Mouse (Mus musculus) heart, embryonic 10.5 days (tissue): ENCODE measurements around the gene Rps11. TPM values are rescaled to one million over a fixed set of nuclear protein-coding genes. Genes with fewer than 3 reads are reported as not detected.

ENCODE experiments used
- DNase-seq: peaks from one replicate; pipeline ENCODE4 v3.0.0-alpha.2; 2017; ENCODE audit warnings: low spot score
- H3K27ac ChIP-seq: fragments of 300-500 bp; sonication (generic); 2 replicates; pipeline ENCODE4 v1.5.1; 2016; ENCODE audit warnings: mild to moderate bottlenecking
- H3K27me3 ChIP-seq: fragments of 300-500 bp; sonication (generic); 2 replicates; pipeline ENCODE4 v1.6.1; 2016; ENCODE audit warnings: mild to moderate bottlenecking; ENCODE audit not compliant: poor library complexity, insufficient read depth, severe bottlenecking
- H3K36me3 ChIP-seq: fragments of 300-500 bp; sonication (generic); 2 replicates; pipeline ENCODE4 v1.6.1; 2016; ENCODE audit warnings: mild to moderate bottlenecking, moderate library complexity
- H3K4me1 ChIP-seq: fragments of 300-500 bp; sonication (generic); 2 replicates; pipeline ENCODE4 v1.6.1; 2016; ENCODE audit warnings: mild to moderate bottlenecking
- H3K4me3 ChIP-seq: fragments of 300-500 bp; sonication (generic); 2 replicates; pipeline ENCODE4 v1.5.1; 2016; ENCODE audit warnings: mild to moderate bottlenecking, moderate library complexity
- H3K9me3 ChIP-seq: fragments of 300-500 bp; sonication (generic); 2 replicates; pipeline ENCODE4 v1.6.1; 2016; ENCODE audit warnings: mild to moderate bottlenecking, moderate library complexity
- WGBS: fragments of 180-500 bp; shearing (Covaris S2); methylation state at CpG from one replicate; pipeline ENCODE4 v1.1.7; 2016; 5-methylcytosine and 5-hydroxymethylcytosine counted together
- microRNA counts: library from miRNA; unstranded; fragments of <30 nt; microRNA quantifications from one replicate; lab custom pipeline; 2017
- microRNA-seq: library from miRNA; unstranded; fragments of <30 nt; microRNA quantifications from one replicate; pipeline ENCODE4, GENCODE M21; 2017
- polyA plus RNA-seq: library from polyadenylated mRNA; unstranded; fragments of >200 nt; fragmentation: Nextera tagmentation; extraction: Ambion mirVana; gene quantifications from 2 replicates; pipeline ENCODE4 v1.2.1, GENCODE M21; 2016

The Rps11 gene
- polyA plus RNA-seq, 1 experiment from 2014 or later: 1,534 TPM

GRCm38 (mm10) chr7:45078513-45078912, 45.7 kb downstream of the Rps11 start:
- H3K4me1 ChIP-seq: peaks cover 36% of the 10 kb centered on the region
- no peaks in the 10 kb centered on the region for H3K27me3 ChIP-seq
- DNase-seq: peak; percentile 89
- H3K9me3 ChIP-seq: no peaks in the 10 kb centered on the region
- no peak overlapping the region for H3K4me3 ChIP-seq
- peaks cover 62% of the 10 kb centered on the region for H3K36me3 ChIP-seq
- 27% methylated on average over 9 of the region's 9 CpGs for whole genome bisulfite sequencing
- H3K27ac ChIP-seq: no peak overlapping the region

GRCm38 (mm10) chr7:45077829-45078228, 46.4 kb downstream of the Rps11 start:
- Histone ChIP-seq H3K27ac (no peak overlapping the region), H3K27me3 (no peaks in the 10 kb centered on the region), H3K4me3 (no peak overlapping the region), H3K9me3 (no peaks in the 10 kb centered on the region), H3K4me1 (peaks cover 34% of the 10 kb centered on the region), H3K36me3 (peaks cover 58% of the 10 kb centered on the region)
- DNase-seq: no peak
- WGBS: 92% methylated on average over 2 of the region's 2 CpGs

GRCm38 (mm10) chr7:45077322-45077721, 46.9 kb downstream of the Rps11 start:
- Histone ChIP-seq H3K36me3 (peaks cover 52% of the 10 kb centered on the region), H3K9me3 (no peaks in the 10 kb centered on the region), H3K27ac (no peak overlapping the region; the same call in 1 of the 2 replicates), H3K4me3 (no peak overlapping the region), H3K4me1 (peaks cover 30% of the 10 kb centered on the region), H3K27me3 (no peaks in the 10 kb centered on the region)
- no peak for DNase-seq
- 82% methylated on average over 14 of the region's 14 CpGs for WGBS

DNA sequence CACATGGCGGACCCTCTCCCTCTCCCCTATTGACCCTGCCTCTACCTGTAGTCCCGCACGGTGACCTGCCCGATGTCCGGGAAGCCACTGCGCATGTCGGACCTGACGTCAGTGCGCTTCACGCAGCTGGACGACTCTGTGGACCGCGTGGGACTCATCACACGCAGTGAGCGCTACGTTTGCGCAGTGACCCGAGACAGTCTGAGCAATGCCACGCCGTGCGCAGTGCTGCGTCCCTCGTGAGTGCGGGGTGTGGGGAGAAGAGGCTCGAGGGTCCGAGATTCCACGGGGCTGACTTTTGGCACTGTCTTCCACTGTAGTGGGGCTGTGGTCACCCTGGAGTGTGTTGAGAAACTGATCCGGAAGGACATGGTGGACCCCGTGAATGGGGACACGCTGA, 47.7 kb downstream of the Rps11 start:
- Histone ChIP-seq H3K36me3 (peaks cover 50% of the 10 kb centered on the region), H3K4me3 (no peak overlapping the region; the same call in 1 of the 2 replicates), H3K4me1 (peaks cover 30% of the 10 kb centered on the region), H3K9me3 (no peaks in the 10 kb centered on the region), H3K27me3 (no peaks in the 10 kb centered on the region), H3K27ac (peak overlapping the region; percentile 77; the same call in 1 of the 2 replicates)
- no peak for DNase-seq
- WGBS: 87% methylated on average over 30 of the region's 30 CpGs

DNA sequence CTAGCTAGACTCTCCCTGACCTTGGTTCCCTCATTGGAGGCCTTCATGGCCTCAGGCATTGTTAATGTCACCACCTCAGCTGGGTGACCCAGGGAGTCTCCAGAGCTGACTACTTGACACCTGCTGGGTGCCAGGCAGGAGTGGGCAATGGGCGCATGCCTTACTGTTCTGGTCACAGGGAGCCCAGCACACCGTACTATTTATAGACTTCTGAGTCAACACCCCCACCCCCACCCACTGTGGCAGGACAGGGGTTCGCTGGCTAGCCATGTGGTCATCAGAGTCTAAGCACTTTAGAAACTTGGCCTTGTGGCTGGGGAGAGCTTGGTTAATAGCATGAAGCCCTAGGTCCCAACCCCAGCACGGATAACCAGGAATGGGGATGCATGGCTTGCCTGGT, 48.8 kb downstream of the Rps11 start:
- H3K27ac ChIP-seq: peak overlapping the region; percentile 77
- peak overlapping the region; percentile 5; the same call in 1 of the 2 replicates for H3K4me3 ChIP-seq
- peaks cover 42% of the 10 kb centered on the region for H3K36me3 ChIP-seq
- WGBS: 53% methylated on average over 4 of the region's 4 CpGs
- peaks cover 30% of the 10 kb centered on the region for H3K4me1 ChIP-seq
- no peaks in the 10 kb centered on the region for H3K9me3 ChIP-seq
- peak; percentile 81 for DNase-seq
- no peaks in the 10 kb centered on the region for H3K27me3 ChIP-seq

DNA sequence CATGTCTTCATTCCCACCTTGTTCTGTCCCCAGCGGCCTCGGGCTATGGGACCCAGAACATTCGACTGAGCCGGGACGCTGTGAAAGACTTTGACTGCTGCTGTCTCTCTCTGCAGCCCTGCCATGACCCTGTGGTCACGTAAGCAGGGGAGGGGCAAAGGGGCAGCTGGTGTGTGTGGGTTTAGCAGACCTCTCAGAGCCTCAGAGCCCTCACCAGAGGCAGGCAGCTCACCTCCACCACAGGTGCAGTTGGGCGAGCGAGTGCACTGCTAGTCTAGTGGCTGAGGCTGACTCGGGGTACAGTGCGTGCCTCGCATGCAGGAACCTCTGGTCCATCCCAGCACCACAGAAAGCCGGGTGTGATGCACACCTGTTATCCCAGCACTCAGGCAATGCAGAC, 50.3 kb downstream of the Rps11 start:
- 87% methylated on average over 12 of the region's 12 CpGs for WGBS
- Histone ChIP-seq H3K27ac (no peak overlapping the region), H3K27me3 (no peaks in the 10 kb centered on the region), H3K4me1 (peaks cover 34% of the 10 kb centered on the region), H3K4me3 (no peak overlapping the region), H3K36me3 (peaks cover 42% of the 10 kb centered on the region), H3K9me3 (no peaks in the 10 kb centered on the region)
- no peak for DNase-seq

GRCm38 (mm10) chr7:45073171-45073707, 51.0 kb downstream of the Rps11 start:
- WGBS: 77% methylated on average over 7 of the region's 7 CpGs

More at GRCm38 (mm10) chr7:45073171-45073707, 51.0 kb downstream of the Rps11 start:
- Histone ChIP-seq H3K27ac (peak overlapping the region; percentile 29; the same call in 1 of the 2 replicates), H3K9me3 (no peaks in the 10 kb centered on the region), H3K4me1 (peaks cover 34% of the 10 kb centered on the region), H3K4me3 (no peak overlapping the region), H3K27me3 (no peaks in the 10 kb centered on the region), H3K36me3 (peaks cover 42% of the 10 kb centered on the region)
- DNase-seq: no peak

MicroRNAs encoded within 50 kb of the gene (microRNA counts, 519-probe panel; counts per million panel counts)
- not detected for microRNA mmu-miR-150 (lab: Ali Mortazavi, UCI)

Small RNAs within 50 kb of the gene (microRNA-seq; reads per million reads assigned to microRNA genes)
- gene Mir150 (8.1 reads per million, percentile 23 among the genes with 10 or more reads in this experiment), gene Mir5121 (7.6 reads per million, percentile 22 among the genes with 10 or more reads in this experiment), gene Mir7055 (not detected)

Other genes with a start within 250 kb of the Rps11 start
- 90.5 and 95.6 TPM in 2 replicates for gene Med25, start 231.7 kb downstream of the Rps11 start, polyA plus RNA-seq
- 14.2 and 14.9 TPM in 2 replicates for gene Fuz, start 228.4 kb downstream of the Rps11 start, polyA plus RNA-seq
- 73.9 and 82.1 TPM in 2 replicates for gene Ap2a1, start 194.9 kb downstream of the Rps11 start, polyA plus RNA-seq
- gene Tsks, start 181.2 kb downstream of the Rps11 start, polyA plus RNA-seq: 0.25 TPM in 1 of 2 replicates, not detected in the other
- 11.7 and 19.1 TPM in 2 replicates for gene Cpt1c, start 149.6 kb downstream of the Rps11 start, polyA plus RNA-seq
- 563 and 740 TPM in 2 replicates for gene Prmt1, start 137.9 kb downstream of the Rps11 start, polyA plus RNA-seq
- gene Irf3, start 126.8 kb downstream of the Rps11 start, polyA plus RNA-seq: 61.8 and 71.1 TPM in 2 replicates
- 44.9 and 57.9 TPM in 2 replicates for gene Bcl2l12, start 125.7 kb downstream of the Rps11 start, polyA plus RNA-seq
- 40.5 and 41.0 TPM in 2 replicates for gene Scaf1, start 108.1 kb downstream of the Rps11 start, polyA plus RNA-seq
- gene Rras, start 106.5 kb downstream of the Rps11 start, polyA plus RNA-seq: 50.5 and 57.5 TPM in 2 replicates
- 8.8 and 13.3 TPM in 2 replicates for gene Prr12, start 71.6 kb downstream of the Rps11 start, polyA plus RNA-seq
- 59.9 and 65.2 TPM in 2 replicates for gene Nosip, start 62.0 kb downstream of the Rps11 start, polyA plus RNA-seq
- gene Prrg2, start 61.8 kb downstream of the Rps11 start, polyA plus RNA-seq: 15.0 and 16.8 TPM in 2 replicates
- 270 and 314 TPM in 2 replicates for gene Rcn3, start 32.2 kb downstream of the Rps11 start, polyA plus RNA-seq
- gene Fcgrt, start 20.6 kb downstream of the Rps11 start, polyA plus RNA-seq: 7.8 and 10.2 TPM in 2 replicates
- gene Rpl13a, start 4.3 kb upstream of the Rps11 start, polyA plus RNA-seq: 873 and 1,060 TPM in 2 replicates
- gene Gm45713, start 11.8 kb upstream of the Rps11 start, polyA plus RNA-seq: 0.36 and 0.58 TPM in 2 replicates
- 2.5 and 3.1 TPM in 2 replicates for gene Flt3l, start 12.0 kb upstream of the Rps11 start, polyA plus RNA-seq
- gene Pih1d1, start 29.9 kb upstream of the Rps11 start, polyA plus RNA-seq: 97.8 and 102 TPM in 2 replicates
- gene Aldh16a1, start 30.1 kb upstream of the Rps11 start, polyA plus RNA-seq: 45.2 and 45.7 TPM in 2 replicates
- 0.76 and 1.4 TPM in 2 replicates for gene Slc17a7, start 39.5 kb upstream of the Rps11 start, polyA plus RNA-seq
- gene Gfy, start 55.1 kb upstream of the Rps11 start, polyA plus RNA-seq: not detected in 2 replicates
- 0.41 TPM in 1 of 2 replicates, not detected in the other for gene Pth2, start 56.6 kb upstream of the Rps11 start, polyA plus RNA-seq
- 0.69 and 0.88 TPM in 2 replicates for gene Ccdc155, start 80.5 kb upstream of the Rps11 start, polyA plus RNA-seq
- 1.2 and 1.9 TPM in 2 replicates for gene Dkkl1, start 87.7 kb upstream of the Rps11 start, polyA plus RNA-seq
- 161 and 210 TPM in 2 replicates for gene Tead2, start 91.3 kb upstream of the Rps11 start, polyA plus RNA-seq
- 1.5 and 2.3 TPM in 2 replicates for gene Cd37, start 114.7 kb upstream of the Rps11 start, polyA plus RNA-seq
- 0.50 and 0.83 TPM in 2 replicates for gene Slc6a16, start 116.6 kb upstream of the Rps11 start, polyA plus RNA-seq
- gene Slc6a21, start 153.1 kb upstream of the Rps11 start, polyA plus RNA-seq: not detected in 2 replicates
- gene Trpm4, start 209.3 kb upstream of the Rps11 start, polyA plus RNA-seq: 13.5 and 15.2 TPM in 2 replicates
- gene Hrc, start 210.9 kb upstream of the Rps11 start, polyA plus RNA-seq: 17.9 and 31.4 TPM in 2 replicates
- 2.4 and 2.9 TPM in 2 replicates for gene Ppfia3, start 242.6 kb upstream of the Rps11 start, polyA plus RNA-seq
- gene Lin7b, start 246.1 kb upstream of the Rps11 start, polyA plus RNA-seq: 0.59 and 1.4 TPM in 2 replicates